In genomic region chr4:140244835-140245234, GRCm38 (mm10) we compare ENCODE assay signal across 14 mouse cellular contexts. TPM values are rescaled to one million over a fixed set of nuclear protein-coding genes. Genes with fewer than 3 reads are reported as not detected.
DNase-seq lines count a peak whose midpoint lies in the region; ATAC-seq and TF ChIP-seq lines count a peak whose summit lies in the region.
"Had no signal": no experiment of that assay in that cellular context is flagged by ENCODE, and none has a peak within 500 bp of the region (broad histone marks: within the 10 kb centered on the region; RNA-seq: fewer than 3 reads in every experiment).

No protein-coding gene starts in this region.

- H3K9ac ChIP-seq in hindbrain, embryonic 12.5 days: peak overlapping the region; percentile 27; the same call in 1 of the 2 replicates
- H3K9ac ChIP-seq in midbrain, embryonic 16.5 days (ENCODE audit: low read depth, low read length): peak overlapping the region; percentile 39; the same call in 1 of the 2 replicates
- H3K9ac ChIP-seq in heart, embryonic 12.5 days: no peak overlapping the region
- H3K9ac ChIP-seq: limb, embryonic 15.5 days; lung, embryonic 14.5 days had no signal

- no peaks in the 10 kb centered on the region for H3K36me3 ChIP-seq in hindbrain, embryonic 12.5 days
- H3K36me3 ChIP-seq in midbrain, embryonic 16.5 days (ENCODE audit: control insufficient read depth, insufficient read depth, low read length): no peaks in the 10 kb centered on the region
- no peaks in the 10 kb centered on the region for H3K36me3 ChIP-seq in heart, embryonic 12.5 days
- H3K36me3 ChIP-seq: limb, embryonic 15.5 days had no signal

- H3K4me2 ChIP-seq in hindbrain, embryonic 12.5 days (replicated peaks): peak overlapping the region; percentile 90
- H3K4me2 ChIP-seq in midbrain, embryonic 16.5 days (ENCODE audit: low read length): peak overlapping the region; percentile 89
- no peak overlapping the region for H3K4me2 ChIP-seq in heart, embryonic 12.5 days
- H3K4me2 ChIP-seq: limb, embryonic 15.5 days had no signal

- no peaks in the 10 kb centered on the region for H3K9me3 ChIP-seq in hindbrain, embryonic 12.5 days (replicated peaks)
- H3K9me3 ChIP-seq in midbrain, embryonic 16.5 days (replicated peaks; ENCODE audit: control insufficient read depth, low read length, poor library complexity, severe bottlenecking): no peaks in the 10 kb centered on the region
- no peaks in the 10 kb centered on the region for H3K9me3 ChIP-seq in heart, embryonic 12.5 days (replicated peaks)
- H3K9me3 ChIP-seq: limb, embryonic 15.5 days had no signal

- H3K27ac ChIP-seq in cortical plate, adult 2 months (ENCODE audit: insufficient read depth, low read length): no peak overlapping the region
- no peak overlapping the region for H3K27ac ChIP-seq in hindbrain, embryonic 12.5 days
- H3K27ac ChIP-seq in midbrain, embryonic 16.5 days (ENCODE audit: low read length): no peak overlapping the region; the same call in 1 of the 2 replicates
- H3K27ac ChIP-seq in heart, embryonic 12.5 days (ENCODE audit: poor library complexity, severe bottlenecking): no peak overlapping the region
- H3K27ac ChIP-seq: limb, embryonic 15.5 days had no signal

- ATAC-seq in hindbrain, embryonic 12.5 days (ENCODE audit: low FRiP score): no peak
- ATAC-seq in midbrain, embryonic 16.5 days: no peak
- ATAC-seq in heart, embryonic 12.5 days (ENCODE audit: insufficient number of reproducible peaks, low FRiP score): no peak

- H3K4me3 ChIP-seq in cortical plate, adult 2 months (ENCODE audit: insufficient read depth, low read length): peak overlapping the region; percentile 59
- H3K4me3 ChIP-seq in hindbrain, embryonic 12.5 days: peak overlapping the region; percentile 51
- peak overlapping the region; percentile 77 for H3K4me3 ChIP-seq in midbrain, embryonic 16.5 days (ENCODE audit: low read depth, low read length)
- H3K4me3 ChIP-seq in heart, embryonic 12.5 days: no peak overlapping the region
- H3K4me3 ChIP-seq: limb, embryonic 15.5 days had no signal

- no peaks in the 10 kb centered on the region for H3K4me1 ChIP-seq in cortical plate, adult 2 months (ENCODE audit: control insufficient read depth, insufficient read depth, low read length)
- peaks cover 50% of the 10 kb centered on the region for H3K4me1 ChIP-seq in hindbrain, embryonic 12.5 days
- H3K4me1 ChIP-seq in midbrain, embryonic 16.5 days (ENCODE audit: control insufficient read depth, insufficient read depth, low read length): peaks cover 47% of the 10 kb centered on the region
- peaks cover 13% of the 10 kb centered on the region for H3K4me1 ChIP-seq in heart, embryonic 12.5 days (replicated peaks)

- no peak for TF ChIP-seq CTCF in cortical plate, adult 2 months (IDR thresholded peaks at IDR 0.05; ENCODE audit: extremely low read depth, insufficient read depth, low read length)

- H3K27me3 ChIP-seq in hindbrain, embryonic 12.5 days: peaks cover 74% of the 10 kb centered on the region
- H3K27me3 ChIP-seq in midbrain, embryonic 16.5 days (ENCODE audit: control insufficient read depth, insufficient read depth, low read depth, low read length): peaks cover 5% of the 10 kb centered on the region
- H3K27me3 ChIP-seq in heart, embryonic 12.5 days (replicated peaks): peaks cover 96% of the 10 kb centered on the region

- WGBS in hindbrain, embryonic 12.5 days: 2% methylated on average over 10 of the region's 10 CpGs
- under 1% methylated on average over 10 of the region's 10 CpGs for WGBS in midbrain, embryonic 16.5 days
- 2% methylated on average over 10 of the region's 10 CpGs for WGBS in heart, embryonic 12.5 days

- no peak for TF ChIP-seq POLR2A in cortical plate, adult 2 months (IDR thresholded peaks at IDR 0.05; ENCODE audit: extremely low read depth, insufficient read depth, low read length)

- peak; percentile 72 for DNase-seq in cerebellum, adult 9-10 months
- DNase-seq in cerebellum, postnatal 25 days: no peak
- DNase-seq in lung, postnatal 10 days: no peak
- DNase-seq in kidney, postnatal 14 days: no peak
- DNase-seq: gastrocnemius, postnatal 25 days; heart, postnatal 14 days; kidney, adult 8-10 months; thymus, postnatal 14 days had no signal

RNA-seq across cellular contexts. Expression of gene Igsf21, which starts 1.7 kb away (rescaled TPM):
- 39.2 and 42.0 TPM in 2 replicates for polyA plus RNA-seq in cortical plate, adult 2 months (2012; rRNA removed)
- 14.7 and 15.0 TPM in 2 replicates for polyA plus RNA-seq in hindbrain, embryonic 12.5 days (2016; fragmentation: Nextera tagmentation; extraction: Ambion mirVana)
- polyA plus RNA-seq in midbrain, embryonic 16.5 days (2015; fragmentation: Nextera tagmentation; extraction: Ambion mirVana): 114 and 119 TPM in 2 replicates
- 0.17 TPM in 1 of 2 replicates, not detected in the other for polyA plus RNA-seq in heart, embryonic 12.5 days (2016; fragmentation: Nextera tagmentation; extraction: Ambion mirVana)
- polyA plus RNA-seq: lung, embryonic 14.5 days had no signal

Comparison
In these comparisons a context has a peak if more than half of its experiments do, and no peak if none do; other contexts are left out.
1. RNA of gene Igsf21, which starts 1.7 kb away (polyA plus RNA-seq): 114 to 119 TPM in midbrain, embryonic 16.5 days, 39.2 to 42.0 TPM in cortical plate, adult 2 months and 14.7 to 15.0 TPM in hindbrain, embryonic 12.5 days; 0.17 TPM in heart, embryonic 12.5 days; every median in the first group is over 10 times any median in the second.